Mouse (Mus musculus): ENCODE data around the gene Mettl18. TPM values are rescaled to one million over a fixed set of nuclear protein-coding genes. Genes with fewer than 3 reads are reported as not detected.

Gene Mettl18
- total and polyA plus RNA-seq, 3 experiments = 1.1 to 4.3 (median 3.7) TPM

GRCm38 (mm10) chr1:164025685-164026084, 31.0 kb downstream of the Mettl18 start:
- H3K79me2 ChIP-seq (replicated peaks; ENCODE audit: control insufficient read depth, insufficient read depth, low read length) = no peaks in the 10 kb centered on the region
- intact Hi-C loops (cut with DNase I) = no loop called here
- no peak overlapping the region for H3K9ac ChIP-seq (ENCODE audit: low read depth, low read length)
- no peaks in the 10 kb centered on the region for H3K27me3 ChIP-seq (ENCODE audit: control insufficient read depth, insufficient read depth, low read length)
- H3K27ac ChIP-seq = no peak overlapping the region
- H3K4me1 ChIP-seq (ENCODE audit: control insufficient read depth, insufficient read depth, low read length) = no peaks in the 10 kb centered on the region
- TF ChIP-seq EP300 (IDR thresholded peaks at IDR 0.05; ENCODE audit: insufficient read depth, low read depth, low read length) = no peak
- no peak for TF ChIP-seq POLR2A (IDR thresholded peaks at IDR 0.05; ENCODE audit: insufficient read depth, low read depth, low read length)
- no peak for TF ChIP-seq CTCF (IDR thresholded peaks at IDR 0.05)
- no peak overlapping the region for H3K4me3 ChIP-seq
- no peaks in the 10 kb centered on the region for H3K36me3 ChIP-seq (ENCODE audit: control insufficient read depth, insufficient read depth, low read length)
- DNase-seq = no peak
- WGBS = 63% methylated on average over 4 of the region's 4 CpGs

- Histone ChIP-seq H3K9ac (ENCODE audit: low read depth, low read length) (no peak overlapping the region), H3K79me2 (replicated peaks; ENCODE audit: control insufficient read depth, insufficient read depth, low read length) (no peaks in the 10 kb centered on the region), H3K27ac (no peak overlapping the region), H3K36me3 (ENCODE audit: control insufficient read depth, insufficient read depth, low read length) (no peaks in the 10 kb centered on the region), H3K4me3 (no peak overlapping the region), H3K4me1 (ENCODE audit: control insufficient read depth, insufficient read depth, low read length) (no peaks in the 10 kb centered on the region), H3K27me3 (ENCODE audit: control insufficient read depth, insufficient read depth, low read length) (no peaks in the 10 kb centered on the region)
- intact Hi-C loops (cut with DNase I) = no loop called here
- TF ChIP-seq EP300 (IDR thresholded peaks at IDR 0.05; ENCODE audit: insufficient read depth, low read depth, low read length) (no peak), CTCF (IDR thresholded peaks at IDR 0.05) (peak; percentile 48)
- DNase-seq = no peak
- WGBS = 58% methylated on average over 5 of the region's 5 CpGs
These were observed 32.7 kb downstream of the Mettl18 start for GRCm38 (mm10) chr1:164027416-164027815.

DNA sequence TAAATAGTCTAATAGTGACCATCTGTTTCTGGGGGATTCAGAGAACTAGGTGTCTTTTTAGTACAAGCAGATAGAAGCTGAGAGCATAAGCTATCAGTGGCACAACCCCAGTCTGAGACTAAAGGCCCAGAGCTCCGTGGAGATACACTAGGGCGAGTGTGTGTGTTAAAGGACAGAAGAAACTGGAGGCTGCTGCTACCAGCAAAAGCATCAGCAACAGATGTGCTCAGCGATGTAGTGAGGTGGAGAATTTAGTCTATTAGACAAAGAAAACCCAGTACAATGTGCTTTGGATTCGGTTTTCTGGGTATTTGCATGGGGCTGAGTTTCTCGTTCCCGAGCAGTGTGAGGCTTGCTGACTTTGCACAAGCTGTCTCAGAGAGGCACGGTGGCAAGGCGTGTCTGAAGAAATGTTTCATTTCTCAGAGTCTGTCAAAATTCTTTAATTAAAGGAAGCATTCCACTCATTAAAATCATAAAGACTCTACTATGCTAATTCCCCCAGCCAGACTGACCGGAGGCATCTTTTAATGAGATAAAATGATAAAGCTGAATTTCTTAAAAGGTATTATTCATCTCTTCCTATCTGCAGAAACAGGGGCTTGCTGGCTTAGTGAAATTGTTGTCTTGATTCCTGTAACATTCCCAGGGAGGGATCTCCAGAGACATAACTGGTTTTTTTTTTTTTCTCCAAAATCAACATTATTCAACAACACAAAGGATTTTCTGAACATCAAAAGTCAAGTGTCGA, 45.9 kb downstream of the Mettl18 start:
- Histone ChIP-seq H3K4me1 (ENCODE audit: control insufficient read depth, insufficient read depth, low read length) (no peaks in the 10 kb centered on the region), H3K27me3 (ENCODE audit: control insufficient read depth, insufficient read depth, low read length) (peaks cover 2% of the 10 kb centered on the region; the same call in 1 of the 2 replicates), H3K9ac (ENCODE audit: low read depth, low read length) (no peak overlapping the region), H3K79me2 (replicated peaks; ENCODE audit: control insufficient read depth, insufficient read depth, low read length) (no peaks in the 10 kb centered on the region), H3K36me3 (ENCODE audit: control insufficient read depth, insufficient read depth, low read length) (no peaks in the 10 kb centered on the region), H3K4me3 (no peak overlapping the region), H3K27ac (no peak overlapping the region)
- intact Hi-C loops (cut with DNase I) = no loop called here
- DNase-seq = no peak
- 72% methylated on average over 10 of the region's 10 CpGs for WGBS
- no peak for TF ChIP-seq CTCF (IDR thresholded peaks at IDR 0.05)
- TF ChIP-seq POLR2A (IDR thresholded peaks at IDR 0.05; ENCODE audit: insufficient read depth, low read depth, low read length) = no peak

DNA sequence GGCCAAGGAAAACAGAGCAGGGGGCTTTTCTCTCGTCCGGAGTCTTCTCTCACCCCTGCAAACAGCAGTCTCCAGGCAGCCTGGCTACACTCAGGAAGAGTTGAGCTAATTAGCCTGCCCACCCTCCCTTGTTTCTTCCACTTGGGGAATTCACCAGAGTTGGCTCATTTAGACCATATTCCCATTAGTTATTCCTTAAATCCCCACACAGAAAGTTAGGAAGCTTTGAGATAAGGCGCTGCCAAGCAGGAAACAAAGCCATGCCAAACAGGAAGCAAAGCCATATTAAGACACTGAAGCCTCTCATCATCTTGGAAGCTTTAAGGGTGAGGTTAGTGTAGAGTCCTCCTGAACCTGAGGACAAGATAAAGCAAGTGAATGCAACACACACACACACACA, 48.9 kb downstream of the Mettl18 start:
- TF ChIP-seq EP300 (IDR thresholded peaks at IDR 0.05; ENCODE audit: insufficient read depth, low read depth, low read length) (no peak), CTCF (IDR thresholded peaks at IDR 0.05) (no peak), POLR2A (IDR thresholded peaks at IDR 0.05; ENCODE audit: insufficient read depth, low read depth, low read length) (no peak)

More for the DNA sequence above, 48.9 kb downstream of the Mettl18 start:
- Histone ChIP-seq H3K27me3 (ENCODE audit: control insufficient read depth, insufficient read depth, low read length) (peaks cover 2% of the 10 kb centered on the region; the same call in 1 of the 2 replicates), H3K9ac (ENCODE audit: low read depth, low read length) (no peak overlapping the region), H3K27ac (no peak overlapping the region), H3K4me1 (ENCODE audit: control insufficient read depth, insufficient read depth, low read length) (no peaks in the 10 kb centered on the region), H3K4me3 (no peak overlapping the region), H3K36me3 (ENCODE audit: control insufficient read depth, insufficient read depth, low read length) (no peaks in the 10 kb centered on the region), H3K79me2 (replicated peaks; ENCODE audit: control insufficient read depth, insufficient read depth, low read length) (no peaks in the 10 kb centered on the region)
- 32% methylated on average over 3 of the region's 3 CpGs for WGBS
- DNase-seq = peak; percentile 27 to 44
- intact Hi-C loops (cut with DNase I) = no loop called here

Other genes with a start within 250 kb of the Mettl18 start
- gene Kifap3, start 215.3 kb upstream of the Mettl18 start, total RNA-seq (2021) = 10 to 100 TPM; 19.2 to 21.3 TPM
- gene Kifap3, start 215.3 kb upstream of the Mettl18 start, polyA plus RNA-seq (2012; rRNA removed) = 6.5 and 12.3 TPM in 2 replicates
- gene Scyl3, start 65.8 kb upstream of the Mettl18 start, total RNA-seq (2021) = 1 to 10 TPM; 4.3 to 5.3 TPM
- gene Scyl3, start 65.8 kb upstream of the Mettl18 start, polyA plus RNA-seq (2012; rRNA removed) = 3.4 and 6.0 TPM in 2 replicates
- gene BC055324, start 93 bp upstream of the Mettl18 start, total RNA-seq (2021) = under 1 TPM; 0.73 to 0.93 TPM
- 0.53 and 0.91 TPM in 2 replicates for gene BC055324, start 93 bp upstream of the Mettl18 start, polyA plus RNA-seq (2012; rRNA removed)
- under 1 TPM; 0.23 to 0.70 TPM for gene Sele, start 53.3 kb downstream of the Mettl18 start, total RNA-seq (2021)
- gene Sele, start 53.3 kb downstream of the Mettl18 start, polyA plus RNA-seq (2012; rRNA removed) = 0.70 and 1.2 TPM in 2 replicates
- gene Sell, start 67.1 kb downstream of the Mettl18 start, total RNA-seq (2021) = 1 to 10 TPM; 1.9 to 2.0 TPM
- 1.8 and 2.7 TPM in 2 replicates for gene Sell, start 67.1 kb downstream of the Mettl18 start, polyA plus RNA-seq (2012; rRNA removed)
- gene Selp, start 120.4 kb downstream of the Mettl18 start, total RNA-seq (2021) = 1 to 10 TPM; 1.8 to 3.6 TPM
- gene Selp, start 120.4 kb downstream of the Mettl18 start, polyA plus RNA-seq (2012; rRNA removed) = 1.7 and 1.8 TPM in 2 replicates
- 1 to 10 TPM; 1.5 to 5.0 TPM for gene F5, start 156.9 kb downstream of the Mettl18 start, total RNA-seq (2021)
- gene F5, start 156.9 kb downstream of the Mettl18 start, polyA plus RNA-seq (2012; rRNA removed) = 0.47 and 0.70 TPM in 2 replicates

Data from heart, adult 2 months (tissue).